Mouse (Mus musculus) bone marrow, adult 2 months (tissue): Measurements from ENCODE around the gene Nmnat3. TPM values are rescaled to one million over a fixed set of nuclear protein-coding genes. Genes with fewer than 3 reads are reported as not detected.

Experiments used
- H3K27ac ChIP-seq: fragments of 200-500 bp; 2 replicates; pipeline ENCODE4 v1.5.1; 2012; ENCODE audit warnings: low read depth, mild to moderate bottlenecking, control low read depth, inconsistent platforms, low read length; ENCODE audit not compliant: control insufficient read depth, poor library complexity, insufficient read depth
- H3K4me1 ChIP-seq: fragments of 200-500 bp; 2 replicates; pipeline ENCODE4 v1.6.1; 2011; ENCODE audit warnings: low read length; ENCODE audit not compliant: control insufficient read depth, insufficient read depth
- H3K4me3 ChIP-seq: fragments of 200-500 bp; replicated peaks from 2 replicates; pipeline ENCODE3; 2011; ENCODE audit warnings: mild to moderate bottlenecking, low read depth, low read length, control low read depth; ENCODE audit not compliant: control insufficient read depth
- CTCF ChIP-seq: fragments of 200-500 bp; IDR thresholded peaks from 2 replicates; pipeline ENCODE4 v1.5.1; 2011; ENCODE audit warnings: low read length, control low read depth; ENCODE audit not compliant: control insufficient read depth, insufficient read depth
- POLR2A ChIP-seq: fragments of 200-500 bp; IDR thresholded peaks from 2 replicates; pipeline ENCODE4 v1.6.1; 2011; ENCODE audit warnings: low read depth, mild to moderate bottlenecking, control low read depth, low read length, borderline replicate concordance; ENCODE audit not compliant: control insufficient read depth
- WGBS: fragments of 180-500 bp; shearing (Covaris S2); methylation state at CpG from one replicate; pipeline ENCODE4 v1.1.7; 2018; 5-methylcytosine and 5-hydroxymethylcytosine counted together
- polyA plus RNA-seq: library from polyadenylated mRNA; stranded (reverse); fragments of >200 nt; gene quantifications from 2 replicates; pipeline ENCODE4 v1.2.4, GENCODE M21; 2011; ENCODE audit warnings: low replicate concordance; ENCODE audit not compliant: missing spikeins, insufficient read depth, insufficient read length

Nmnat3 gene
- polyA plus RNA-seq, 1 experiment: 18.9 TPM

GRCm38 (mm10) chr9:98318875-98319274 is 31.6 kb downstream of the Nmnat3 start:
- Histone ChIP-seq H3K4me1 (no peaks in the 10 kb centered on the region; the same call in 1 of the 2 replicates), H3K4me3 (no peak overlapping the region), H3K27ac (no peak overlapping the region)
- TF ChIP-seq POLR2A (no peak), CTCF (no peak)
- 79% methylated on average over 3 of the region's 3 CpGs for WGBS

GRCm38 (mm10) chr9:98320785-98321184 is 33.5 kb downstream of the Nmnat3 start:
- TF ChIP-seq CTCF (no peak), POLR2A (no peak)
- no peaks in the 10 kb centered on the region for H3K4me1 ChIP-seq
- no peak overlapping the region for H3K27ac ChIP-seq
- no peak overlapping the region for H3K4me3 ChIP-seq
- WGBS: 87% methylated on average over 3 of the region's 3 CpGs

GRCm38 (mm10) chr9:98326088-98326487 is 38.9 kb downstream of the Nmnat3 start:
- WGBS: 86% methylated on average over 1 of the region's 1 CpGs
- Histone ChIP-seq H3K27ac (no peak overlapping the region), H3K4me3 (no peak overlapping the region), H3K4me1 (no peaks in the 10 kb centered on the region)
- no peak for TF ChIP-seq CTCF
- TF ChIP-seq POLR2A: no peak

GRCm38 (mm10) chr9:98328415-98329176 is 41.4 kb downstream of the Nmnat3 start:
- Histone ChIP-seq H3K4me1 (no peaks in the 10 kb centered on the region), H3K27ac (no peak overlapping the region), H3K4me3 (no peak overlapping the region)
- WGBS: 95% methylated on average over 10 of the region's 10 CpGs
- TF ChIP-seq POLR2A: no peak
- no peak for TF ChIP-seq CTCF

- TF ChIP-seq CTCF (no peak), POLR2A (no peak)
- no peak overlapping the region for H3K27ac ChIP-seq
- 77% methylated on average over 20 of the region's 20 CpGs for WGBS
- H3K4me1 ChIP-seq: no peaks in the 10 kb centered on the region
- H3K4me3 ChIP-seq: no peak overlapping the region
Observed at GRCm38 (mm10) chr9:98329274-98330105, 42.3 kb downstream of the Nmnat3 start.

- no peak overlapping the region for H3K4me3 ChIP-seq
- TF ChIP-seq POLR2A: no peak
- no peak for TF ChIP-seq CTCF
- WGBS: under 1% methylated on average over 3 of the region's 3 CpGs
- no peak overlapping the region for H3K27ac ChIP-seq
- no peaks in the 10 kb centered on the region for H3K4me1 ChIP-seq
Observed at GRCm38 (mm10) chr9:98333219-98333754, 46.1 kb downstream of the Nmnat3 start.

- TF ChIP-seq POLR2A (no peak), CTCF (no peak)
Observed at GRCm38 (mm10) chr9:98337881-98338769, 50.9 kb downstream of the Nmnat3 start.

More at GRCm38 (mm10) chr9:98337881-98338769, 50.9 kb downstream of the Nmnat3 start:
- 63% methylated on average over 15 of the region's 15 CpGs for WGBS
- Histone ChIP-seq H3K4me1 (no peaks in the 10 kb centered on the region), H3K27ac (no peak overlapping the region), H3K4me3 (no peak overlapping the region)
